In genomic region chr11:71987159-71988150, GRCm38 (mm10) we compare ENCODE assay signal across 30 mouse cellular contexts. TPM values are rescaled to one million over a fixed set of nuclear protein-coding genes. Genes with fewer than 3 reads are reported as not detected.
DNase-seq lines count a peak whose midpoint lies in the region; ATAC-seq and TF ChIP-seq lines count a peak whose summit lies in the region.
"Had no signal": no experiment of that assay in that cellular context is flagged by ENCODE, and none has a peak within 500 bp of the region (broad histone marks: within the 10 kb centered on the region; RNA-seq: fewer than 3 reads in every experiment).

No protein-coding gene starts in this region.

- no peak overlapping the region for H3K4me3 ChIP-seq in embryonic facial prominence, embryonic 14.5 days (ENCODE audit: low read depth, low read length)
- no peak overlapping the region for H3K4me3 ChIP-seq in embryonic facial prominence, embryonic 10.5 days
- H3K4me3 ChIP-seq in hindbrain, embryonic 16.5 days (ENCODE audit: low read length), result no peak overlapping the region
- H3K4me3 ChIP-seq in hindbrain, embryonic 12.5 days, result no peak overlapping the region
- no peak overlapping the region for H3K4me3 ChIP-seq in kidney, postnatal 0 days (replicated peaks; ENCODE audit: low read depth, low read length)
- no peak overlapping the region for H3K4me3 ChIP-seq in kidney, adult 2 months (ENCODE audit: insufficient read depth, low read depth, low read length)
- H3K4me3 ChIP-seq: heart, embryonic 10.5 days; heart, embryonic 15.5 days; liver, embryonic 15.5 days had no signal

- ATAC-seq in embryonic facial prominence, embryonic 14.5 days (ENCODE audit: low read depth), result no peak
- ATAC-seq in hindbrain, embryonic 16.5 days, result no peak
- no peak for ATAC-seq in hindbrain, embryonic 12.5 days (ENCODE audit: low FRiP score)
- peak; percentile 47 for ATAC-seq in kidney, postnatal 0 days (replicated peaks; ENCODE audit: low FRiP score, low read depth)
- ATAC-seq: inflammation-experienced regulatory T-cells, adult 6 months; midbrain, embryonic 16.5 days; Patski had no signal

- no peak for TF ChIP-seq CTCF in kidney, postnatal 0 days (IDR thresholded peaks at IDR 0.05; ENCODE audit: low read depth)
- no peak for TF ChIP-seq CTCF in kidney, adult 2 months (conservative IDR thresholded peaks at IDR 0.05; ENCODE audit: insufficient read depth, insufficient read length, low read depth, low read length)
- no peak for TF ChIP-seq CTCF in brain, embryonic 14.5 days (IDR thresholded peaks at IDR 0.05; ENCODE audit: borderline replicate concordance, extremely low read depth, insufficient read depth, insufficient read length)

- H3K9ac ChIP-seq in embryonic facial prominence, embryonic 14.5 days (ENCODE audit: low read depth, low read length), result no peak overlapping the region
- H3K9ac ChIP-seq in hindbrain, embryonic 16.5 days (ENCODE audit: low read depth, low read length), result peak overlapping the region; percentile 5; the same call in 1 of the 2 replicates
- no peak overlapping the region for H3K9ac ChIP-seq in hindbrain, embryonic 12.5 days
- no peak overlapping the region for H3K9ac ChIP-seq in kidney, postnatal 0 days (ENCODE audit: low read depth, low read length)
- H3K9ac ChIP-seq: heart, embryonic 15.5 days; liver, embryonic 15.5 days; lung, embryonic 14.5 days had no signal

- TF ChIP-seq POLR2A in kidney, adult 2 months (IDR thresholded peaks at IDR 0.05; ENCODE audit: low read depth, low read length), result no peak
- no peak for TF ChIP-seq POLR2A in brain, embryonic 14.5 days (IDR thresholded peaks at IDR 0.05; ENCODE audit: borderline replicate concordance, extremely low read depth, insufficient read depth, insufficient read length, poor library complexity, severe bottlenecking)

- H3K9me3 ChIP-seq in embryonic facial prominence, embryonic 14.5 days (ENCODE audit: control insufficient read depth, low read length), result no peaks in the 10 kb centered on the region
- no peaks in the 10 kb centered on the region for H3K9me3 ChIP-seq in embryonic facial prominence, embryonic 10.5 days
- H3K9me3 ChIP-seq in hindbrain, embryonic 16.5 days (ENCODE audit: control insufficient read depth, low read length), result no peaks in the 10 kb centered on the region
- H3K9me3 ChIP-seq in hindbrain, embryonic 12.5 days (replicated peaks), result no peaks in the 10 kb centered on the region
- no peaks in the 10 kb centered on the region for H3K9me3 ChIP-seq in kidney, postnatal 0 days (replicated peaks; ENCODE audit: low read length)
- H3K9me3 ChIP-seq: heart, embryonic 10.5 days; heart, embryonic 15.5 days; liver, embryonic 15.5 days had no signal

- H3K4me2 ChIP-seq in embryonic facial prominence, embryonic 14.5 days (ENCODE audit: low read depth, low read length), result no peak overlapping the region
- H3K4me2 ChIP-seq in hindbrain, embryonic 16.5 days (ENCODE audit: low read length), result no peak overlapping the region
- H3K4me2 ChIP-seq in hindbrain, embryonic 12.5 days (replicated peaks), result no peak overlapping the region
- H3K4me2 ChIP-seq in kidney, postnatal 0 days (ENCODE audit: low read length), result 0 out of 2 replicates have a peak overlapping the region, but pooled peaks have one; percentile 32
- H3K4me2 ChIP-seq: heart, embryonic 15.5 days; liver, embryonic 15.5 days; lung, embryonic 14.5 days had no signal

- no peaks in the 10 kb centered on the region for H3K4me1 ChIP-seq in embryonic facial prominence, embryonic 14.5 days (ENCODE audit: control insufficient read depth, insufficient read depth, low read length)
- peaks cover 33% of the 10 kb centered on the region for H3K4me1 ChIP-seq in embryonic facial prominence, embryonic 10.5 days
- peaks cover 24% of the 10 kb centered on the region for H3K4me1 ChIP-seq in hindbrain, embryonic 16.5 days (ENCODE audit: control insufficient read depth, insufficient read depth, low read depth, low read length)
- peaks cover 27% of the 10 kb centered on the region for H3K4me1 ChIP-seq in hindbrain, embryonic 12.5 days
- H3K4me1 ChIP-seq in kidney, postnatal 0 days (replicated peaks; ENCODE audit: insufficient read depth, low read length), result peaks cover 8% of the 10 kb centered on the region; the same call in 1 of the 2 replicates
- no peaks in the 10 kb centered on the region for H3K4me1 ChIP-seq in kidney, adult 2 months (ENCODE audit: control insufficient read depth, insufficient read depth, low read length)
- H3K4me1 ChIP-seq: heart, embryonic 15.5 days; liver, embryonic 15.5 days had no signal

- H3K27me3 ChIP-seq in embryonic facial prominence, embryonic 14.5 days (replicated peaks; ENCODE audit: control insufficient read depth, insufficient read depth, low read length), result no peaks in the 10 kb centered on the region
- 0 out of 2 replicates have a peak, but pooled peaks cover 4% of the 10 kb centered on the region for H3K27me3 ChIP-seq in embryonic facial prominence, embryonic 10.5 days (replicated peaks; ENCODE audit: low read depth, poor library complexity, severe bottlenecking)
- H3K27me3 ChIP-seq in hindbrain, embryonic 16.5 days (replicated peaks; ENCODE audit: control insufficient read depth, insufficient read depth, low read length), result no peaks in the 10 kb centered on the region
- peaks cover 7% of the 10 kb centered on the region; the same call in 1 of the 2 replicates for H3K27me3 ChIP-seq in hindbrain, embryonic 12.5 days
- no peaks in the 10 kb centered on the region for H3K27me3 ChIP-seq in kidney, postnatal 0 days (ENCODE audit: insufficient read depth, low read length)
- H3K27me3 ChIP-seq in kidney, adult 2 months (replicated peaks; ENCODE audit: control insufficient read depth, insufficient read depth, low read length), result no peaks in the 10 kb centered on the region
- H3K27me3 ChIP-seq: heart, embryonic 15.5 days; liver, embryonic 15.5 days had no signal

- DNase-seq in embryonic facial prominence, embryonic 14.5 days (ENCODE audit: low spot score), result peak; percentile 19
- DNase-seq in embryonic facial prominence, embryonic 10.5 days (ENCODE audit: low spot score), result no peak
- peak; percentile 85 for DNase-seq in kidney, postnatal 0 days (ENCODE audit: low spot score)
- DNase-seq in kidney, adult 2 months, result no peak
- DNase-seq in brain, embryonic 14.5 days (ENCODE audit: low read depth), result peak; percentile 44
- DNase-seq in adrenal gland, postnatal 4 days (ENCODE audit: low spot score in 2 of 2), result no peak
- DNase-seq: adrenal gland, postnatal 10 days; cerebellum, adult 18-20 months; cerebellum, postnatal 10 days; gastrocnemius, postnatal 10 days; kidney, adult 8-10 months; layer of hippocampus, adult 9-11 months; liver; lung, embryonic 14.5 days; lung, postnatal 14 days; right cerebral cortex, adult 18-20 months; spleen, adult 18-20 months; thymus, postnatal 14 days had no signal

- H3K27ac ChIP-seq in embryonic facial prominence, embryonic 14.5 days (replicated peaks; ENCODE audit: low read depth, low read length), result no peak overlapping the region
- no peak overlapping the region for H3K27ac ChIP-seq in embryonic facial prominence, embryonic 10.5 days (replicated peaks)
- H3K27ac ChIP-seq in hindbrain, embryonic 16.5 days (ENCODE audit: low read depth, low read length), result no peak overlapping the region
- H3K27ac ChIP-seq in hindbrain, embryonic 12.5 days, result no peak overlapping the region
- H3K27ac ChIP-seq in kidney, postnatal 0 days, result no peak overlapping the region
- no peak overlapping the region for H3K27ac ChIP-seq in kidney, adult 2 months (ENCODE audit: insufficient read depth, low read depth, low read length)
- H3K27ac ChIP-seq: heart, embryonic 10.5 days; heart, embryonic 15.5 days; liver, embryonic 15.5 days had no signal

- WGBS in embryonic facial prominence, embryonic 14.5 days, result 65% methylated on average over 14 of the region's 14 CpGs
- WGBS in embryonic facial prominence, embryonic 10.5 days, result 67% methylated on average over 14 of the region's 14 CpGs
- WGBS in hindbrain, embryonic 16.5 days, result 59% methylated on average over 14 of the region's 14 CpGs
- WGBS in hindbrain, embryonic 12.5 days, result 71% methylated on average over 14 of the region's 14 CpGs
- 33% methylated on average over 14 of the region's 14 CpGs for WGBS in kidney, postnatal 0 days
- WGBS in kidney, adult 2 months, result 49% methylated on average over 14 of the region's 14 CpGs

- H3K36me3 ChIP-seq in embryonic facial prominence, embryonic 14.5 days (ENCODE audit: control insufficient read depth, insufficient read depth, low read length), result no peaks in the 10 kb centered on the region
- H3K36me3 ChIP-seq in embryonic facial prominence, embryonic 10.5 days (replicated peaks), result no peaks in the 10 kb centered on the region
- H3K36me3 ChIP-seq in hindbrain, embryonic 16.5 days (ENCODE audit: control insufficient read depth, insufficient read depth, low read length), result no peaks in the 10 kb centered on the region
- no peaks in the 10 kb centered on the region for H3K36me3 ChIP-seq in hindbrain, embryonic 12.5 days
- H3K36me3 ChIP-seq in kidney, postnatal 0 days (ENCODE audit: insufficient read depth, low read length), result no peaks in the 10 kb centered on the region
- no peaks in the 10 kb centered on the region for H3K36me3 ChIP-seq in kidney, adult 2 months (ENCODE audit: control insufficient read depth, insufficient read depth, low read length)
- H3K36me3 ChIP-seq: heart, embryonic 10.5 days; heart, embryonic 15.5 days; liver, embryonic 15.5 days had no signal

RNA-seq across cellular contexts. Expression of gene Aipl1, which starts 49.9 kb away (rescaled TPM):
- polyA plus RNA-seq in embryonic facial prominence, embryonic 14.5 days (2014; fragmentation: Nextera tagmentation; extraction: Ambion mirVana), result 0.11 and 0.42 TPM in 2 replicates
- 0.36 and 0.52 TPM in 2 replicates for polyA plus RNA-seq in embryonic facial prominence, embryonic 10.5 days (2016; fragmentation: Nextera tagmentation; extraction: Ambion mirVana)
- polyA plus RNA-seq in hindbrain, embryonic 16.5 days (2015; fragmentation: Nextera tagmentation; extraction: Ambion mirVana), result 0.27 and 0.41 TPM in 2 replicates
- polyA plus RNA-seq in hindbrain, embryonic 12.5 days (2016; fragmentation: Nextera tagmentation; extraction: Ambion mirVana), result 0.25 and 0.40 TPM in 2 replicates
- 0.38 and 0.41 TPM in 2 replicates for polyA plus RNA-seq in kidney, postnatal 0 days (2015; fragmentation: Nextera tagmentation; extraction: Ambion mirVana)
- polyA plus RNA-seq in kidney, adult 2 months (2012; rRNA removed), result not detected in 2 replicates
- polyA plus RNA-seq in brain, embryonic 14.5 days (2012; rRNA removed), result 0.30 and 0.38 TPM in 2 replicates
- total RNA-seq in adrenal gland, postnatal 4 days (2021), result under 1 TPM; 0.56 to 0.76 TPM
- total RNA-seq: heart, postnatal 25 days; left cerebral cortex, adult 18-20 months; left cerebral cortex, postnatal 14 days had no signal
- polyA plus RNA-seq: hindbrain, embryonic 11.5 days had no signal

RNA-seq across cellular contexts. Expression of gene Pimreg, which starts 54.4 kb away (rescaled TPM):
- 77.9 and 92.6 TPM in 2 replicates for polyA plus RNA-seq in embryonic facial prominence, embryonic 14.5 days (2014; fragmentation: Nextera tagmentation; extraction: Ambion mirVana)
- polyA plus RNA-seq in embryonic facial prominence, embryonic 10.5 days (2016; fragmentation: Nextera tagmentation; extraction: Ambion mirVana), result 219 and 242 TPM in 2 replicates
- 33.5 and 38.5 TPM in 2 replicates for polyA plus RNA-seq in hindbrain, embryonic 16.5 days (2015; fragmentation: Nextera tagmentation; extraction: Ambion mirVana)
- 98.6 and 104 TPM in 2 replicates for polyA plus RNA-seq in hindbrain, embryonic 12.5 days (2016; fragmentation: Nextera tagmentation; extraction: Ambion mirVana)
- 54.8 and 58.1 TPM in 2 replicates for polyA plus RNA-seq in kidney, postnatal 0 days (2015; fragmentation: Nextera tagmentation; extraction: Ambion mirVana)
- 0.39 and 0.55 TPM in 2 replicates for polyA plus RNA-seq in kidney, adult 2 months (2012; rRNA removed)
- 29.9 and 53.4 TPM in 2 replicates for polyA plus RNA-seq in brain, embryonic 14.5 days (2012; rRNA removed)
- total RNA-seq in adrenal gland, postnatal 4 days (2021), result 10 to 100 TPM; 29.6 to 30.3 TPM
- total RNA-seq: left cerebral cortex, adult 18-20 months had no signal

Comparison
In these comparisons a context has a peak if more than half of its experiments do, and no peak if none do; other contexts are left out.
1. DNase-seq: peak in embryonic facial prominence, embryonic 14.5 days (single experiment), kidney, postnatal 0 days (single experiment) and brain, embryonic 14.5 days (single experiment); none in embryonic facial prominence, embryonic 10.5 days (single experiment), kidney, adult 2 months (single experiment) and adrenal gland, postnatal 4 days (0 of 2).
2. RNA of gene Pimreg, which starts 54.4 kb away (polyA plus RNA-seq): 219 to 242 TPM in embryonic facial prominence, embryonic 10.5 days, 98.6 to 104 TPM in hindbrain, embryonic 12.5 days, 77.9 to 92.6 TPM in embryonic facial prominence, embryonic 14.5 days, 54.8 to 58.1 TPM in kidney, postnatal 0 days, 33.5 to 38.5 TPM in hindbrain, embryonic 16.5 days and 29.9 to 53.4 TPM in brain, embryonic 14.5 days; 0.39 to 0.55 TPM in kidney, adult 2 months; every median in the first group is over 10 times any median in the second.